Mouse (Mus musculus): ENCODE data around the gene Ctnnal1.
"Not testable (repeated sequence)": the region's sequence is repeated elsewhere in the genome, so short reads cannot be mapped to it uniquely, and the experiment has no call there.

Ctnnal1 gene

DNA sequence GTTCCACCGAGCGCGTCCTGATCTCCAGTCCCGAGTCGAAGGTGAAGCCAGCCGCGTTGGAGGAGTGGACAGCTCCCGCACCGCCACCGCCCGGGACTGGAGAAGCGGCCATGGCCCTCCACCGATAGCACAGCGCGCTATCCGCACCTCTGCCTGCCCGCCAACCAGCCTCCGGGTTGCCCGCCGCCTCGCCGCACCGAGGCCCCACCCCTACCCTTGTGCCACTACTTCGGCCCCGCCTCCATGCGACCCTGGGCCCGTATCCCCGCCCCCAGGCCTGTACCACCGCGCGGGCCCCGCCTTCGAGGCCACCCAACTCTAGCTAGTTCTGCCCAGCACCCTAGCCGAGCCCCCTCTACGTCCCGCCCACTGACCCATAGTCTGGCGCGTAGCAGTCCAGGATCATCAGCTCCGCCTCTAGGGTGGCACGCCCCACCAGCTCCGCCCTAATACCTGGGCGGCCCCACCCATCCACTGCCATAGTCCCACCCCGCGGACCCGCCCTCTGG, at the start of gene Ctnnal1:
Gene Ctnnal1 (minus strand): TSS at position 186 of the 509 bp plus-strand sequence.
- DNase-seq (ENCODE audit: low spot score), result peak; percentile 93

DNA sequence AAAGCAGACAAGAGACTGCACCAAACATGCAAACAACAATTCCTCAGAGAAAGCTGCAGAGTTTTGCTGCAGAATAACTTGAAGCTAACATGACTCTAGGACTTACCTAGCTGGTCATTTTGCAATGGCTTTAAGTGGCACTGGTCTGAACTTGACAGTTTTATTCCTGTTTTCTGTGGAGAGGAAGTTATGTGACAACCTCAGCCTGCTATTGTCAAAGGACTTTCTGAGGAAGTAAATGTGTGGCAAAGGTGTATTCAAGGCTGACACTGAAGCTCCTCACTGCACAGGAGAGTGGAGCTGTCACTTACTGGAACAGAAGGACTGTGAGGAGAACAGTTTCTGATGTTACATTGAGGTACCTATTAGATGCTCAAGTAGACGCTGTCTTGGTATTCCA, 49.8 kb upstream of the Ctnnal1 start:
- no peak for DNase-seq (ENCODE audit: low spot score)

DNA sequence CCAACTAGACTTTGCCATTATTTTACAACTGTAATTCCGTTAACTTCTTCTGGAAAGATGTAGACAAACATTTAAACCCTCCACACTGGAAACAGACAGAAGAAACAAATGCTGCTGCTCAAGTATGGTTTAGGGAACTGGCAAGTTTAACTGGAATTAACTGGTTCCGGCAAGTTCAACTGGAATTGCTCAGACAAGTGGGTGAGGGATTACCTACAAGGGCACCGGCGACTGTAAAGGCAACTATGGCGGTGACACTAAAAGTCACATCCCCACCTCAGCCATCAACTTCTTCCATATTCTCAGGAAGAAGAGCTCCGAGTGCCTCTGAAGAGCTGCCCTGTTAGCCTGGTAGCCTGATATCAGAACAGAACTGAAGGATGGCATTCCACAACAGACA, 49.4 kb upstream of the Ctnnal1 start:
- no peak for DNase-seq (ENCODE audit: low spot score)

DNA sequence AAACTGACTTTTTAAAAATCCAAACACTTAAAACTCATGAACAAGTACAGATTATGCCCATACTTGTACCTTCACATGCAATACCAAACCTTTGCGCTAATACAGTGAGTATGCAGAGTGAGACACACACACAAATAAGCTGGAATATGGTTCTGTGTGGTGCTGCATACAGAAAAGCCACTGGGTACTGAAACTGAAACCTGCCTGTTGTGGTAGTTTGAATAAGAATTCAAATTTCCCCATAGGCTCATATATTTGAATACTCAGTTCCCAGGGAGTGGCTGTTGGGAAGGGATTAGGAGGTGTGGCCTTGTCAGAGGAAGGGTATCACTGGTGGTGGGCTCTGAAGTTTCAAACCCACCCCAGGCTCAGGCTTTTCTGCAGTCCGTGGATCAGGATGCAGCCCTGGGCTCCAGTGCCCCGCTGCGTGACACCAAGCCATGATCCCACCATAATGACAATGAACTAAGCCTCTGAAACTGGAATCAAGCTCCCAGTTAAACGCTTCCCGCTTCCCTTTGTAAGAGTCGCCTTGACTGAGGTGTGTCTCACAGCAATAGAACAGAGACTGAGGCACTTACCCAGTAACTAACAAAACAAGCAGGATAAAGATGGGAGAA, 47.5 kb upstream of the Ctnnal1 start:
- no peak for DNase-seq (ENCODE audit: low spot score)

DNA sequence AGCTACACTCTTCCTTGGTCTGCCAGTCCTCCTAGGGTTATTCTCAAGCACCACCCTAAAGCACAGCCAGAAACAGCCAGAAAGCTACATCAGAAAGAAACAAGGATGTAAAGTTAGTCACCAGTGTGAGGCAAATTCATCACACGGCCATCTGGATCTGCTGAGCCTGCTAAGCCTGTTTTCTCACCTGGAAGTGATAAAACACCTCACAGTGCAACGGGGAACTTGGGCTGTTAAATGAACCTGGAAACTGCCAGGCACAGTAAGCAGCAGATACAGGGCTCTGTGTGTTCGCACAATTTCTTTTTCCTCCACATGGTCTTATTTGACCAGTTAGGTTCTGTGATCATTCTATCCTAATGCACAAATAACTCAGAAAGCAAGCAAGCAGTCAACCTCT, 44.6 kb upstream of the Ctnnal1 start:
- no peak for DNase-seq (ENCODE audit: low spot score)

DNA sequence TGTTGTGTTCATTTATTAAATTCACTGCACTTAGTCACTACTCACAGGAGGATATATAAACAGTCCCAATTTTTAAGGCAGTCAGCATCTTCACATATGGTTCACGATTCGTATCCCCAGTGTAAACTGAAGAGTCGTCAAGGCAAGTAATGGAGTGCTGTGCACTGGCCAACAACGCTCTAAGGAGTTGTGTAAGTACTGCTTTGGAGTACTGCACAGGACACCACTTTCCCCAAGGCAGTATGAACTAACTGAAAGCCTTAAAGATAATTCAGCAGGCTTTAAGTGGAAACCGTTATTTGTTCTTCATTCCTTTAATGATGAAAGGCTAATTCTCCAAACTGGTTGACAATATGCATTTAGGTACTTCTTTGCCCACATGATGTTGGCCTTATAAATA, 42.7 kb upstream of the Ctnnal1 start:
- DNase-seq (ENCODE audit: low spot score), result no peak

DNA sequence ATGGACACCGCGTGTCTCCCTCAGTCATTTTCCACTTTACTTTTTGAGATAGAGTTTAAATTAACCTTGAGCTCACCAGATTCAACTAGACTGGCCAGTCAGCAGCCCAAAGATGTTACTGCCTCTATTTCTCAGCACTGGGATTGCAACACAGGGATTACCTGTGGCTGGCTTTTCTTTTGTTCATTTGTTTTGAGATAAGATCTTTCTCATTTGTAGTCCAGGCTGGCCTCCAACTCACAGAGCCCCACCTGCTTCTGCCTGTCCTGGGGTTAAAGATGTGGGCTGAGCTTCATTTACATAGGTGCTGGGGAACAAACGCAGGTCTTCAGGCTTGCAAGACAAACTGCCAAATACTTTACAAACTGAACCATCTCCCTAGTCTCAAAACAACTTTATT, 41.9 kb upstream of the Ctnnal1 start:
- DNase-seq (ENCODE audit: low spot score), result no peak

DNA sequence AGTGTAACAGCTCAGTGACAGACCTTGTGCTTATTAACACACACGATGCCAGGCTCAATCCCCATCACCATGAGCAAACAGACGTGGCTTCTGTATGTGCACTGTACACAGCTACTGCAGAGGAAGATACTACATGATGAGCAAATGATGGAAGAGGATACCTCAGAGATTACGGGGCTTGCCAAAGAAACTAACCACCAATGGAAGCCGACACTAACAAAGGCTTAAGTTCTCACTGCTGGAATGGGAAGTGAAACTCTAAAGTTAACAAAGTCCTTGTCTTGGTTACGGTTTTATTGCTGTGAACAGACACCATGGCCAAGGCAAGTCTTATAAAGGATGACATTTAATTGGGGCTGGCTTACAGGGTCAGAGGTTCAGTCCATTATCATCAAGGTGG, 40.5 kb upstream of the Ctnnal1 start:
- no peak for DNase-seq (ENCODE audit: low spot score)

DNA sequence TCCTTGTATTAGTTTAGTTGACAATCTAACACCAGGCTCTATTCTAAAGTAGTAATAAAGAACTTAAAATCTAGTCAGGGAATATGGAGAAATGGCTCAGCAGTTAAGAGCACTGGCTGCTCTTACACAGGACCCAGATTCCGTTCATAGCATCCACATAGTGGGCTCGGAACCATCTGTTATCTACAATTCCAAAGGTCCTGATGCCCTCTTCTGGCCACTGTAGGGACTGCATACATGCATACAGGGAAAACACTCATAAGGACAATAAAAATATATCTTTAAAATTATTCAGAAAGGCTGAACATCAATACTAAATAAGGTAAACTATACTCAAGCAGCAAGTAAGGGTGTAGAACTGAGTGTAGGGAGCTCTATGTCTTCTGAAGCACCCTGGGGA, 36.7 kb upstream of the Ctnnal1 start:
- DNase-seq (ENCODE audit: low spot score), result no peak

DNA sequence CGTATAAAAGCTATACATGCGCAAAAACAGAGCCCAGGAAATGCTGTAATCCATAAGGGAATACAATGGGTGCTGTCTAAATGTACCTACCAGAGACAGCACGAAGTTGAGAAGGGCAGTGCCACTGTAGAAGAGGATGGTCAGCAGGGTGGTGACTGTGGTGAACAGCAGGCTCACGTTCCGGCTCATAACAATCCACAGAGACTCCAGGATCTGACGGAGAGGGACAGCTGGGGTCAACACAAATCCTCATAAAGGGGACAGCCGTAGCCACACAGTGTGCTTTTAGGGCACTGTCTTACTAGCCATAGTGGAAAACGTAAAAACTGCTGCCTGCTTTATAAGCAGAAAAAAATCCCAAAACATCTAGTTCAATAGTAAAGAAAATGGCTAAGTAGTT, 34.2 kb upstream of the Ctnnal1 start:
- DNase-seq (ENCODE audit: low spot score), result no peak

DNA sequence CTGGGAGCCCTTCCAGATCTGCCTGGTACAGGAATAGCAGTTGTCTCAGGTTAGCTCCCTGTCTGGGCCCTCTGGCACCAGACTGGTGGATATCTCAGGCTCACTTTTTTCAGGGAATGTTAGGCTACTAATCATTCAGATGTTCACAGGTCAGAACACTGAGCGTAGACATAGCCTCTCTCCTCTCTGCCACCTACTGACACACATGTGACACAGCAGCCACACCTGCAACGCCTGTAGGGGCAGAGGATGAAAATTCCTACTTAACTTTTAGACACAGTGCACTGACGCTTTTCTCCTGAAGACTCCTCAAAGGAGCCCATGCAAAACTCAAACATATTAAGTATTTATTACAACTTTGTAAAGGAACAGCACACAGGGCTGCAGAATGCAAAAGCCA, 32.5 kb upstream of the Ctnnal1 start:
- DNase-seq (ENCODE audit: low spot score), result no peak

DNA sequence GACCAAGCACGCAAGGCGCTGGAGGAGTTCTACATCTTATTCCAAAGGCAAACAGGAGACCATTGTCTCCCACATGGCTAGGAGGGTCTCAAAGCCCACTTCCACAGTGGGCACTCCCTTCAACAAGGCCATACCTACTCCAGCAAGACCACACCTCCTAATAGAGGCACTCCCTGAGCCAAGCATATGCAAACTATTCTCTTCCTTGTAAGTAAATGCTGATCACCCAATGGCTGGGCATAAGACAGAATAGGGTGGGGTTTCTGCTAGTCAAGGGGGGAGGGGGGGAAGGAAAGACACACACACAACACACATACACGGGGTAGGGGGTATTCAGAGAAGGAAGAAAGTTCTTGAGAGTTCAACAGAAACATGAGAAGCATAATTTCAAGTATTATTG, 29.2 kb upstream of the Ctnnal1 start:
- DNase-seq (ENCODE audit: low spot score), result no peak

DNA sequence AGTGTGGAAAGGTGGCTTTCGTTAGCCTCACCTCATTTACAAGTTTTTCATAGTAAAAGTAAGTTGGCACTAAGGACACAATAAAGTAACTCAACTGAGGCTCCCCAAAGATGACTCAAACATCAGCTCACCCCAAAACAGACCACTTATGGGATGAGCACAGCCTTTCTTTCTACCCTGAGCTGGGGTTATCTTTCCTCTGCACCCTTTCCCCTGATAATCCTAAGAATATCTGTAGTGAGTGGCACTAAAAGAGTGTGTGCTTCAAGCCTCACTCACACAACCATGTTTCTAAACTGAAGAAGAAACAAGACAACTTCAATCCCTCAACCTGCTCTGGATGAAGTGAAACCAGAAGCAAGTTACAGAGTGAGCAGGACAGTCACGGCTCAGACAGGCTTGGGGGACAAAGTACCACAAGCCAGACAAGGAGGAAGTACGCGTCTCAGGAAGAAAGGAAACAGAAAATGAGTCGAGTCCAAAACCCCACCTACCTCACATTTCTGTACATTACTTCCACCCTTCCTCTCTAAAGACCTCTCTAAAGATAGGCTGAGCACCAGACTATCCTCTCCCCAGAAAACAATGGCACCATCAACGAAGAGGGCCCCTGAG, 27.6 kb upstream of the Ctnnal1 start:
- no peak for DNase-seq (ENCODE audit: low spot score)

DNA sequence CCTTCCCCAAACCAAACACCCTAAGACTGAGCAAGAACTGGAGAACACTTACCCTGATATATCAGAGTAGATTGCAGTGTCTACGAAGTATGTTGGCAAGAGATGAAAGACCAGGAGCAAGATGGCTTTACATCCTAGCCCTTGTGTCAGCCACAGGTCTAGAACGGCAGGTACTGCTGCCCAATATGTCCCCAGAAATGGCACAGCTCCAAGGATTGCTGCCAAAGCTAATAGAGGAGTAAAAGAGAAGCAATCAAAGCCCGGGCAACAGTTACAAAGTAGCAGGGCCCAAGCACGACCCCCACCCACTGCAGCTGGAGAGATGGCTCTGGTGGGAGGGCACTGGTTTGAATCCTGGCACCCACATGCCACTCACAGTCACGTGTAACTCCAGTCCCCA, 23.5 kb upstream of the Ctnnal1 start:
- DNase-seq (ENCODE audit: low spot score), result no peak

DNA sequence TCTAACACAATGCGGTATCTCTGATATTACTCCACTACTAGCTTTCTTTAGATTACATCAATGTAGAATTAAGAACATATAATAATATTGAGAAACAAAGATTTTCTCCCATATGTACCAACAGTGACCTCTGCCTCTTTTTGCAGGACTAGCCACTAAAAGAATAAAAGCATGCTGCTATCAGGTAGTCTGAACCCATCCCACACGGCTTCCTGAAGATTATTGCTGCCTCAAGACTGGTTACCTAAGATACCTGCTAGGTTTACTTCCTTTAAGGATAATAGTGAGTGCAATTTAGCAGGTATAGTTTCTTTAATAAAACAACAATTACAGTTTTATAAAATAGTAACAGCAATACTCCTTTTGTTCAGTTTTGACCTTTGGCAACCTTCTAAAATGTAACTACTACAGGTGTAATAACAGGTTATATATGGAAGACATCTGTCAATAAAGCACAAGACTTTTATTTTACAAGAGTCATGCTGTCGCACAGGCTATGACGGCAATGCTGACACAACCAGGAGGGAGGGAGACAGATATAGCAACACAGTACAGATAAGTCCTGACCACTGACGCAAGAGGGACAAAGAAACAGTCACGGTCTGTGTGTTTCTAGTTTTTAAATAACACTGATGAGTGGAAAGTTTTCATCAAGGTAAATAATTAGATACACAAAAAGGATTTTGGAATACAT, 21.4 kb upstream of the Ctnnal1 start:
- no peak for DNase-seq (ENCODE audit: low spot score)

DNA sequence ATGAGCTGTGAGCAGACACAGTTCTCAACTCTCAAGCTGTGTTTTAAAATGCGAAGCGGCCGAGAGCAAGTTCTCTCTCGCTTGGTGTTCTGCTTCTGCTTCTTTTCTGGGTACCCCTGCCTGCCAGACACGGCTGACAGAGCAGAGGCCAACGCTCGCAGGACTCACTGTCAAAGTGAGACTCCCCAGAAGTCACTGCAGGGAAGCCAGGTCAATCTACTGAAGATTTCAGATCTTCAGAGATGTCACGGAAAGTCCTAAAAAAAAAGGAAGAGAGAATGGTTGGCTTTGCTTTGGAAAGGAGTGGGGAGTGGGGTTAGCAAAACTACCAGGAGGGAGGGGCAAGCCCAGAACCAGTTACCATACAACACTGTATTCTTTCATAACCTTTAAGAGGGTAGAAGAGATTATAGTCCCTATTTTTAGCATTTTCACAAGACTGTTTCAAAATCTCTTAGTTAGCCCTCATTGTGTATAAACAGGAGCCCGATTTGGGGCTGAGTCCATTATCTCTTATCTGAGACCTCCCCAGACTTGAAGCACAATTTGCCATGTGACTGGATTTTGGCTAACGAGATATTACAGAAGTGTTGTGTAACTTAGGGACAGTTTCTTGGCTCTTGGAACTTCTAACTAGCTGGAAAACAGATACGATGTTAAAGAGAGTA, 15.2 kb upstream of the Ctnnal1 start:
- DNase-seq (ENCODE audit: low spot score), result no peak

DNA sequence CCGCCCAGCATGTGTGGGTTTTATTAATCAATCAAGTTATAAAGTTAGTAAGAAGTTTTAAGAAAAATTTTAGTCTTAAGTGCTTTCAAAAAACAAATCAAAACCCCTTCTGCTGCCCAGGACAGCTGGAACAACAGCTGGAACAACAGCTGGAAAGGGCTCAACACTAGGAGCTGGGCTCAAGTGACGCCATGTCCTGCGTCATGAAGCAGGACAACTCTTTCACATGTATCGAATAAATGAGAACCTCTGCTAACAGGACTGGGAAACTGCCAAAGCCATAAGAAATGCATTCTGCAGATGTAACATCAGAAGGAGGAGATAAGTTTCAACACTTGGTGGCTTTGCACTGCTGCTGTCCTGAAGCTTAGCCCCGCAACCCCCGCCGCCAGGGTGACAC, 14.0 kb upstream of the Ctnnal1 start:
- DNase-seq (ENCODE audit: low spot score), result no peak

DNA sequence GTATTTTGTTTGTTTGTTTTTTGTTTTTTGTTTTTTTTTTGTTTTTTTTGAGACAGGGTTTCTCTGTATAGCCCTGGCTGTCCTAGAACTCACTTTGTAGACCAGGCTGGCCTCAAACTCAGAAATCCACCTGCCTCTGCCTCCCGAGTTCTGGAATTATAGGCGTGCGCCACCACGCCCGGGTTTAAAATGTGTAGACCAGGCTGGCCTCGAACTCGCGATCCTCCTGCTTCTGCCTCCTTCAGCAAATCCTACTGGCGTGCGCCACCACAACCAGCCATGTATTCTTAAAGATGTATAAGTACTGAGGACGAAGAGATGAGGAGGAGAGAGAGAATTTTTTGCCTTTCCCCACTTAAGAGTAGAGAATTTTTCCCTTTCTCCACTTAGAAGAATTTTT, 5.6 kb upstream of the Ctnnal1 start:
- DNase-seq (ENCODE audit: low spot score), result not testable (repeated sequence)

DNA sequence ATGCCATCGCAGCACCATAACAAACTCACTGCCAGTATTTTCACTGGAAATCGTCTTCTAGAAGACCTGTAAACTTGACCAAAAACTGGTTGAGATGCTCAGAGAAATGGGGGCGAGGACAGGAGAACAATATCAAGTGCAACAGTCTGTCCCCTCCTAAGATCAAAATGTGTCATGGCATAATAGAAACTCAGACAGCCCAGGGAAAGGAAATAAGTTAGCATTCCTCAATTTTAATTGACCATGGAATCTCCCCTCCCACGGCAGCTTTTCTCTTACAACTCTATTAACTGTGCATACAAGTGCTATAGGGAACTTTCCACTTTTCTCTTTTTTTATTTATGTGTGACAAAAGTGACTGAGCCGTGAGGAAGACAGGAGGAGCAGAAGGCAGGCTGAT, 2.8 kb upstream of the Ctnnal1 start:
- no peak for DNase-seq (ENCODE audit: low spot score)

DNA sequence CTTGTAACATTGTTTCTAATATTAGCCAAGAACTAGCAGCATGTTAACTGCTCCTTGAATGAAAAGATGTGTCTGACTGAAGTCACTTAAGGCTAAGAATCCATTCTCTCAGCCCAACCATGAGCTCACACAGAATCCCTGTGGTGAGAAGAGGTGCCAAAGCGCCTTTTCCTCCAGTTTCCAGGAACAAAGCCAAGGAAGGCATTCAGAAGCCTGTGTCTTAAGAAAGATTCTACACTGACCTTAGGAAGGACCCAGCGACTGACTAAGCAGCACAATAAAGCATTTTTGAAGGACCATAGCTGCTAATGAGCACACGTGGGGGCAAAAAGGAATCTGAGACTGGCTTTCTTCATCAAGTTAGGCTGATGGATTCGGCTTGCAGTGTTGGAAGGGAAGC, 983 bp upstream of the Ctnnal1 start:
- no peak for DNase-seq (ENCODE audit: low spot score)

DNA sequence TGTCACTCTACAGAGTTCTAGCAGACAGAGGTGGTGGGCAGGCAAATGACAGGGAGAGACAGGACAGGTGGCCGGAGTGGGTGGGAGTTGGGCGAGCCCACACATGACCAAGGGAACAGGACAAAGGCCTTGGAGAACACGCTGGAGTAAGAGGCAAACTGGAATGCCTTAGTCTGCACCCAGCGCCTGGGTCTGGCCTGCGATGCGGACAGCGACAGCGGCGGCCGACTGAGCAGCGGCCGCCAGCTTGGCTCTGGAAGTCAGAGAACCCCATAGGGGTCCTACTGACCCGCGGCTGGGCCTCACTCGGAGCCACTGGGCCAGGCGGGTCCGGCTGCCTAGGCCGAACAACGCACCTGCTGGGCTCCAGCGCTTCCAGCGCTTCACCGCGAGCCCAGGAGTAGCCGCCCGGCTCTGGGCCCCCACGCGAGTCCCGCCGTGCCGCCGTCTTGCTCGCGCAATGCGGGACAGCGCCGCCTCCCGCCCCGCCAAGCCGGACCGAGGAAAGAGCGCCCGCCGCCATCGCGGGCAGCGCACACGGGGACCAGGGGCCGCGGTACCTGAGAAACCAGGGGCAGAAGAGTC, 479 bp downstream of the Ctnnal1 start:
- peak; percentile 63 for DNase-seq (ENCODE audit: low spot score)

DNA sequence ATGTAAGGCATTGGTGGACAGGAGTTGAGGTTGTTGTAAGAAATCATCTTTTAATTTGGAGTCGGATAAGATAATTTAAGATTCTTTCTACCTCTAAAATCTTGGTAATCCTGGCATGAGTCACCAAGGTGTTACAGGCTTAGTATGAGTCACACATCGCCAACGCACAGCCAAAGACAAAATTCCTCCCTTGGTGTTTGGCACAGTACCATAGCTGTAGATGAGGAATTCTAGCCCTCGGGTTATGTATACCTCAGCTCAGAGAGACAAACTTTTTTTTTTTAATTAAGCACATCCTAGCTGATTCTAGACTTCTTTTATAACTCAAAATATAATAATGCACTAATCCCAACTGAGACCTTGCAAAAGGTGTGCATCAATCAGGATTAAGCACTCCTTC, 972 bp downstream of the Ctnnal1 start:
- DNase-seq (ENCODE audit: low spot score), result no peak

DNA sequence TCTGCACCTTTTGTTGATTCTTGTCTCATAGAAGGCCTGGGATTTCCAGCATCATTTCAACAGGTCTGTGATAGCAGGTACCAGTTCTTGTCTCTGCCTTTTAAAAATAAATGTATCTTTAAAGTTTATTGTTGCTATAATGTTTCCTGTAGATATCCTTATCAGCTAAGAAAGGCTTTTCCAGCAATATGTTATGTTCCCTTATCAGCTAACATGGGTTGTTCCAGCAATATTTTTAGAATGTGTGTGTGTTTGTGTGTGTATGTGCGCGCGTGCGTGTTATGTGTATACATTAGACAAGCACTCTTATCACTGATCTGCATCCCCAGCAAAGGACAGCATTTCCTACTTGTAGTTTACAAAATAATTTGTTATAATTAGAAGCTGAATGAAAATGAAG, 3.4 kb downstream of the Ctnnal1 start:
- DNase-seq (ENCODE audit: low spot score), result no peak
